Mouse (Mus musculus) gastrocnemius, adult 2 months (tissue): ENCODE measurements around the gene Sptb. TPM values are rescaled to one million over a fixed set of nuclear protein-coding genes. Genes with fewer than 3 reads are reported as not detected.

Experiments
- DNase-seq: peaks from one replicate; pipeline ENCODE4 v3.0.0; 2022
- H3K27ac ChIP-seq: fragments of 200-600 bp; 2 replicates; pipeline ENCODE4 v1.8.1; 2022; ENCODE audit warnings: mild to moderate bottlenecking
- H3K4me3 ChIP-seq: fragments of 200-600 bp; 2 replicates; pipeline ENCODE4 v1.8.1; 2022; ENCODE audit warnings: mild to moderate bottlenecking, moderate library complexity
- CTCF ChIP-seq: fragments of 200-600 bp; IDR thresholded peaks from 2 replicates; pipeline ENCODE4 v1.8.1; 2022; ENCODE audit warnings: antibody characterized with exemption, mild to moderate bottlenecking, moderate library complexity
- intact Hi-C: fragments of 180-260 bp; cut with DNase I; formaldehyde crosslinking; loops from one replicate; pipeline ENCODE4 v1.15.1; 2025
- total RNA-seq, 2 experiments: library from RNA; stranded (reverse); gene quantifications; 2 replicates each; pipeline ENCODE4 v1.2.3; 2021

Gene Sptb
- total RNA-seq, 2 experiments from 2014 or later = 141 to 172 TPM

DNA sequence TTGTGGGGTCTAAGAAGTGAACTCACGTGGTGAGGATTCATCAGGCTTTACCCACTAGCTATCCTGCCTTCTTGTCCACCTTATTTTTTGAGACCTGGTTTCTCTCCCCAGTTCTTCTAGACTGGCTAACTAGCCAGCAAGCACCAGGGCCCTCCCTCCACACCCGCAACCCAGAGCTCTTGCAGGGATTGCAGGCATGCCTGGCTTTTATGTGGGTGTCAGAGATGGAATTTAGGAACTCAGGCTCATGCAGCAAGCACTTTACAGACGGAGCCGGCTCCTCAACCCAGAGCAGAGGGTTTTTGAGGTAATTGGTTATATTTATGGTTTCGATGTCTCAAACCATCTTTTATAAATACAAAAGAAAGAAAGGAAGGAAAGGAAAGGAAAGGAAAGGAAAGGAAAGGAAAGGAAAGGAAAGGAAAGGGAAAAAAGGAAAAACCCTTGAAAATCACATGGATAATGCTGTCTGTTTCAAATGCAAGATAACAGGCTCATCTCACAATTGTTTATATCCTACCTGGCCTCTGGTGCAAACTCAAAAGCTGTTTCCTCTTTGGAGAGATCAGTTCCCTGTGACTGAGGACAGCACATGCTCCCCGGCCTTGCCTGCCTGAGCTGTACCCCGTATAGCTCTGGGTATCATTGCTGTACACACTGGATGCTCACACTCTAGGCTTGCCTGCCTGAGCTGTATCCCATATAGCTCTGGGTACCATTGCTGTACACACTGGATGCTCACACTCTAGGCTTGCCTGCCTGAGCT, 41.5 kb downstream of the Sptb start:
- H3K4me3 ChIP-seq = no peak overlapping the region
- TF ChIP-seq CTCF = no peak
- peak overlapping the region; percentile 76; the same call in 1 of the 2 replicates for H3K27ac ChIP-seq
- no peak for DNase-seq
- intact Hi-C loops = no loop called here

DNA sequence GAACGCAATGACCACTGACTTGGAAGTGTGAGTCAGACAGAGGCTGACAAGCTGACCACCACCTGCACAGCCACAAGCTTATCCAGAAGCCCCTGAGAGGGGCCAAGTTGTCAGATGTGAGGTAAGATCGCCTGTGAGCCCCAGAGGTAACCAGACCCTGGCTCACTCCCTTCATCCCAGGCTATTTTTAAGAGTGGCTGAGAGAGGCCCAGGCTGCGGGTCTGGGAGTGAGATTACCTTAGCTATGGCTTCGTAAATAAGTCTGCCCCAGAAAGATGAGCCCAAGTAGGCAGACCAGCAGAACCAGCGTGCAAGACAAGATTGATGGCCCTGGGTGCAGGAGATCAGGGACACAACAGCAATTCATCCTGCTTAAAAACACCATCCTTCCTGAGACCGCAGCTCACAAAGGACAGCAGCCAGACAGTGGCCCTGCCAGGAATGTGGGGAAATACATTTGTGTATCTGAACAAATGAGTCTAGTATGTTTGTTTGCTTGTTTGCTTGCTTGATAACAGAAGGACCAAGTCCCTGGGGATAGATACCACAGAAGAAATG, 58.5 kb downstream of the Sptb start:
- intact Hi-C loops = no loop called here
- no peak for TF ChIP-seq CTCF
- H3K27ac ChIP-seq = peak overlapping the region; percentile 95
- DNase-seq = peak; percentile 79
- peak overlapping the region; percentile 35 for H3K4me3 ChIP-seq

- H3K4me3 ChIP-seq = peak overlapping the region; percentile 45
- H3K27ac ChIP-seq = peak overlapping the region; percentile 95
- DNase-seq = peak; percentile 85
- TF ChIP-seq CTCF = peak; percentile 88
- intact Hi-C loops = loop anchor here (1.0 kb wide), 2 partner anchors 60 to 70 kb away; partner anchors contain the start of gene Sptb
These were observed 60.3 kb downstream of the Sptb start for GRCm38 (mm10) chr12:76649708-76650687.

GRCm38 (mm10) chr12:76645222-76646110, 64.9 kb downstream of the Sptb start:
- Histone ChIP-seq H3K27ac (peak overlapping the region; percentile 46), H3K4me3 (no peak overlapping the region)
- no peak for TF ChIP-seq CTCF
- intact Hi-C loops = no loop called here
- no peak for DNase-seq

- intact Hi-C loops = no loop called here
- H3K27ac ChIP-seq = no peak overlapping the region
- DNase-seq = no peak
- H3K4me3 ChIP-seq = no peak overlapping the region
- TF ChIP-seq CTCF = no peak
These were observed 66.7 kb downstream of the Sptb start for GRCm38 (mm10) chr12:76643679-76644078.

DNA sequence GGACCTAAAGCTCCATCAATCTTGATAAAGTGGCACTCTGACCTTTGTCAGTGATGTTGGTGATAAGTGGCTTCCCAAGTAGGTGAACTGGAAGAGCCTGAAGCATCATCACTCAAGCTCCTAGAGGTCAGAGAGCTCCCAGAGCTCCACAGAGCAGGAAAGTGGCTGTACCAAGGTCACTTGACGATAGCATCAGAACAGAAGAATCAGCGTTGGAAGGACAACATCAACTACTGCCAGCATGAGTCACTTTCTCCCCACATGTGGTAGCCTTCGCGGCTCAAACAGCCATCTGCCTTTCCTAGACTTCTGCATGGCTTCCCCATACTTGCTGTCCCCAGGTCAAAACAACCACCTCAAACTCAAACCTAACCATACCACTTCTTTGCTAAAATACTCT, 67.7 kb downstream of the Sptb start:
- Histone ChIP-seq H3K27ac (no peak overlapping the region), H3K4me3 (no peak overlapping the region)
- TF ChIP-seq CTCF = no peak
- peak; percentile 8 for DNase-seq
- intact Hi-C loops = no loop called here

- Histone ChIP-seq H3K27ac (peak overlapping the region; percentile 80), H3K4me3 (no peak overlapping the region)
- intact Hi-C loops = no loop called here
- peak; percentile 68 for DNase-seq
- no peak for TF ChIP-seq CTCF
These were observed 69.7 kb downstream of the Sptb start for GRCm38 (mm10) chr12:76640620-76641019.

- peak; percentile 74 for DNase-seq
- Histone ChIP-seq H3K27ac (peak overlapping the region; percentile 86), H3K4me3 (peak overlapping the region; percentile 49)
- intact Hi-C loops = no loop called here
- no peak for TF ChIP-seq CTCF
These were observed 75.3 kb downstream of the Sptb start for GRCm38 (mm10) chr12:76634899-76635693.

DNA sequence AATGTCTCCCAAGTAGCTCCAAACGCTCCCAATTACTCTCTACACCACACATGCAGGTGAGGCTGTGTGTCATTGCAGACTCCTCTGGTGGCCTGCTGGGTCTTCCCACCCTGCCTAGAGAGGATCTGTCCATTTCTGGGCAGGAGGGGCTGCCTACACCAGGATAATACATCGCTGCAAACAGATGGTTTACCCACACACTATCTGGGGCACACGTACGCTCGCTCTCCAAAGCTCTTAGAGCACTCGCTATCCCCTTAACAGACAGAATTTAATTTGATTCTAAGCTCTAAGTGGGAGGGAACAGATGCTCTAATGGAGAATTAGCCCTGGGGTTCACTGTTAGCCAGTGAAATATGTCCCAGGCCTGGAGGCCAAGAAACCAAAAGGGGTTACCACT, 87.0 kb downstream of the Sptb start:
- intact Hi-C loops = no loop called here
- DNase-seq = no peak
- Histone ChIP-seq H3K27ac (no peak overlapping the region), H3K4me3 (no peak overlapping the region)
- TF ChIP-seq CTCF = no peak

GRCm38 (mm10) chr12:76619847-76620246, 90.5 kb downstream of the Sptb start:
- intact Hi-C loops = no loop called here

DNA sequence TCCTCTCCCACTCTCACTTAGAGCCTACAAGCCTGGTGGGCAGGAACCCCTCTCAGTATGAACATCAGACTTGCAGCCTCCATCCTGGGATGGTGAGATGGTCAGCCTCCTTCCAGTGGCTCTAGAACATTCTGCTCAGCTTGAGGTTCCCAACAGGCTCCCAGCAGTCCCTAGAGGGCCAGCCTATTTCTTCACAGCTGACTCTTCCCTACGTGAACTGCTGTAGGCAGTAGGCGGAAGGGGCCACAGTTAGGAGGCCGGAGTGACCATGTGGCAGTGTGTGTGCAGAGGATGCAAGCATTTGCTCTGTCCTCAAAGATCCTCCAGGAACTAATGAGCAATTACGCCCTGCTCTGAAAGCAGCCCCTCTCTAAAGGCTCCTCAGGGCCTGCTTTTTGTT, 92.2 kb downstream of the Sptb start:
- no peak for DNase-seq
- no peak for TF ChIP-seq CTCF
- intact Hi-C loops = no loop called here
- Histone ChIP-seq H3K27ac (no peak overlapping the region), H3K4me3 (no peak overlapping the region)

More at GRCm38 (mm10) chr12:76619847-76620246, 90.5 kb downstream of the Sptb start:
- TF ChIP-seq CTCF = no peak
- no peak overlapping the region for H3K4me3 ChIP-seq
- DNase-seq = no peak
- no peak overlapping the region for H3K27ac ChIP-seq
